Mouse (Mus musculus) thymus, adult 2 months (tissue): Measurements from ENCODE around the gene Bola2.

Experiments used
- CTCF ChIP-seq: fragments of 200-500 bp; IDR thresholded peaks from 2 replicates; pipeline ENCODE4 v1.5.1; 2012; ENCODE audit warnings: mild to moderate bottlenecking, control low read depth, low read length, moderate library complexity, borderline replicate concordance; ENCODE audit not compliant: control insufficient read depth, poor library complexity, insufficient read depth; ENCODE audit errors: extremely low read depth
- POLR2A ChIP-seq: fragments of 200-500 bp; IDR thresholded peaks from 2 replicates; pipeline ENCODE4 v1.6.1; 2012; ENCODE audit warnings: mild to moderate bottlenecking, low read length, control low read depth, moderate library complexity; ENCODE audit not compliant: control insufficient read depth, poor library complexity, insufficient read depth; ENCODE audit errors: extremely low read depth

DNA sequence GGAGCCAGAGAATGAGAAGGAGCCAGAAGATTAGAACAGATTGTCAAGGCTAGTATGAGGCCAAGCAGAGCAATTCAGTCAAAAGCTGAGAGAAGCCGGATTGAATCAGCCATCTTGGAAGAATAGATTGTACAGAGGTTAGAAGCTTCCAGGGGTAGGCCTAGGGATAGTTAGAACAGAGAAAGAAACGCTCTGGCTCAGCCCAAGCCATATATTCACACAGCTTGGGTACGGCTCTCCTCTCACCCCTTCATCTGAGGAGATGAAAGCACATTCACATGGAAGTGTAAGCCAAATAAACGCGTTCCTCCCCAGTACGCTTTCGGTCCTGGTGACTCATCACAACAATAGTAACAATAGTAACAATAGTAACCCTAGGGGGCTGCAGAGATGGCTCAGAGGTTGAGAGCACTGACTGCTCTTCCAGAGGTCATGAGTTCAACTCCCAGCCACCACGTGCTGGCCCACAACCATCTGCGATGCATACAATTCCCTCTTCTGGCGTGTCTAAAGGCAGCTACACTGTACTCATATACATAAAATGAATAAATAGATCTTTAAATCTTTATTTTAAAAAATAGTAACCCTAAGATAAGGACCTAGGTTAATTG, 655 bp upstream of the Bola2 start:
- TF ChIP-seq CTCF (no peak), POLR2A (no peak)
